Mouse (Mus musculus): ENCODE data around the gene AL731706.2. TPM values are rescaled to one million over a fixed set of nuclear protein-coding genes. Genes with fewer than 3 reads are reported as not detected.
"Not testable (repeated sequence)": the region's sequence is repeated elsewhere in the genome, so short reads cannot be mapped to it uniquely, and the experiment has no call there.

Gene AL731706.2
- polyA plus RNA-seq, 1 experiment from 2014 or later = 24.9 TPM

GRCm38 (mm10) chr2:136891068-136891950, 5.8 kb upstream of the AL731706.2 start, which contains the start of the genes Slx4ip, AL731706.1 and Mkks:
TSS of gene Slx4ip (plus strand) at chr2:136891218.
TSS of gene AL731706.1 (minus strand) at chr2:136891389.
TSS of gene Mkks (minus strand) at chr2:136891389.
- 0 out of 2 replicates have a peak, but pooled peaks cover 2% of the 10 kb centered on the region for H3K36me3 ChIP-seq (replicated peaks)
- peak; percentile 98 for DNase-seq (ENCODE audit: low spot score)
- peaks cover 8% of the 10 kb centered on the region; the same call in 1 of the 2 replicates for H3K4me1 ChIP-seq
- H3K9me3 ChIP-seq = no peaks in the 10 kb centered on the region
- peak within 1 kb of the TSS; percentile 82 for H3K4me3 ChIP-seq
- H3K27ac ChIP-seq (replicated peaks) = peak within 1 kb of the TSS; percentile 93
- H3K27me3 ChIP-seq (replicated peaks; ENCODE audit: low read depth, poor library complexity, severe bottlenecking) = no peaks in the 10 kb centered on the region
- under 1% methylated on average over 49 of the region's 49 CpGs for WGBS

GRCm38 (mm10) chr2:136890716-136891067, 5.2 kb upstream of the AL731706.2 start:
- Histone ChIP-seq H3K27ac (replicated peaks) (peak overlapping the region; percentile 93), H3K4me3 (peak overlapping the region; percentile 82)
- H3K9me3 ChIP-seq; H3K36me3 ChIP-seq (replicated peaks); DNase-seq (ENCODE audit: low spot score); H3K4me1 ChIP-seq; H3K27me3 ChIP-seq (replicated peaks; ENCODE audit: low read depth, poor library complexity, severe bottlenecking): not testable (repeated sequence)
- 6% methylated on average over 15 of the region's 15 CpGs for WGBS

- no peaks in the 10 kb centered on the region for H3K27me3 ChIP-seq (replicated peaks; ENCODE audit: low read depth, poor library complexity, severe bottlenecking)
- H3K4me1 ChIP-seq = no peaks in the 10 kb centered on the region
- no peak for DNase-seq (ENCODE audit: low spot score)
- H3K27ac ChIP-seq (replicated peaks) = no peak overlapping the region
- no peaks in the 10 kb centered on the region for H3K9me3 ChIP-seq
- H3K4me3 ChIP-seq = no peak overlapping the region
- 76% methylated on average over 4 of the region's 4 CpGs for WGBS
- peaks cover 37% of the 10 kb centered on the region for H3K36me3 ChIP-seq (replicated peaks)
These were observed 1.4 kb upstream of the AL731706.2 start for GRCm38 (mm10) chr2:136886846-136887245.

GRCm38 (mm10) chr2:136854543-136855388, 30.7 kb downstream of the AL731706.2 start:
- no peaks in the 10 kb centered on the region for H3K27me3 ChIP-seq (replicated peaks; ENCODE audit: low read depth, poor library complexity, severe bottlenecking)
- H3K4me1 ChIP-seq = peaks cover 18% of the 10 kb centered on the region
- peak; percentile 9 for DNase-seq (ENCODE audit: low spot score)
- WGBS = 28% methylated on average over 5 of the region's 5 CpGs
- 0 out of 2 replicates have a peak overlapping the region, but pooled peaks have one; percentile 35 for H3K27ac ChIP-seq (replicated peaks)
- H3K9me3 ChIP-seq = no peaks in the 10 kb centered on the region
- H3K4me3 ChIP-seq = no peak overlapping the region
- no peaks in the 10 kb centered on the region for H3K36me3 ChIP-seq (replicated peaks)

DNA sequence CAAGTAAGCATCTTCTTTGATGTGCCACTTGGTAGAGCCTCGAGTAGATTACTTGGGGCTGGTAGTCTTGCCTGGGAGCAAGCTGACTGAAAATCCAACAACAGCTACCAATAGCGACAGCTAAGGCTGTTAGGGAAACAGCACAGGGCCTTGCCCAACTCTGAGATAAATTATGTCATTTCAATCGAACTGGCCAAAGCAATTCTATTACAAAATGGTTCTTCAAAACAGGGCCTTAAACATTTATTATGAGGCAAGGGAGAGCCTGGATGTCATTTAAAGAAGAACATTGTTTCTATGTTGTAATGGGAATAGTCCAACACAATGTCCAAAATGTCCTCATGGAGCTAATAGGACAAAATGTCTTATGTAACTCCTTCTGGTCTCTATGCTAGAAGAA, 35.1 kb downstream of the AL731706.2 start:
- 74% methylated on average over 3 of the region's 3 CpGs for WGBS
- Histone ChIP-seq H3K4me3 (no peak overlapping the region), H3K36me3 (replicated peaks) (no peaks in the 10 kb centered on the region), H3K9me3 (no peaks in the 10 kb centered on the region), H3K27ac (replicated peaks) (no peak overlapping the region), H3K4me1 (peaks cover 15% of the 10 kb centered on the region), H3K27me3 (replicated peaks; ENCODE audit: low read depth, poor library complexity, severe bottlenecking) (no peaks in the 10 kb centered on the region)
- no peak for DNase-seq (ENCODE audit: low spot score)

- Histone ChIP-seq H3K27me3 (replicated peaks; ENCODE audit: low read depth, poor library complexity, severe bottlenecking) (no peaks in the 10 kb centered on the region), H3K4me1 (peaks cover under 1% of the 10 kb centered on the region; the same call in 1 of the 2 replicates), H3K27ac (replicated peaks) (no peak overlapping the region), H3K9me3 (no peaks in the 10 kb centered on the region), H3K4me3 (no peak overlapping the region), H3K36me3 (replicated peaks) (no peaks in the 10 kb centered on the region)
- WGBS = 63% methylated on average over 1 of the region's 1 CpGs
- DNase-seq (ENCODE audit: low spot score) = no peak
These were observed 47.5 kb downstream of the AL731706.2 start for GRCm38 (mm10) chr2:136837994-136838393.

GRCm38 (mm10) chr2:136835882-136836281, 49.6 kb downstream of the AL731706.2 start:
- Histone ChIP-seq H3K9me3 (no peaks in the 10 kb centered on the region), H3K4me1 (peaks cover 5% of the 10 kb centered on the region; the same call in 1 of the 2 replicates), H3K27ac (replicated peaks) (no peak overlapping the region), H3K36me3 (replicated peaks) (no peaks in the 10 kb centered on the region), H3K27me3 (replicated peaks; ENCODE audit: low read depth, poor library complexity, severe bottlenecking) (no peaks in the 10 kb centered on the region), H3K4me3 (no peak overlapping the region)
- 60% methylated on average over 3 of the region's 3 CpGs for whole genome bisulfite sequencing
- no peak for DNase-seq (ENCODE audit: low spot score)

Other genes starting within 250 kb of the AL731706.2 start
- 12.5 and 14.7 TPM in 2 replicates for gene Snap25, start 172.2 kb downstream of the AL731706.2 start, polyA plus RNA-seq (2016; fragmentation: Nextera tagmentation; extraction: Ambion mirVana)
- 7.3 and 8.4 TPM in 2 replicates for gene Slx4ip, start 5.5 kb upstream of the AL731706.2 start, polyA plus RNA-seq (2016; fragmentation: Nextera tagmentation; extraction: Ambion mirVana)
- 23.5 and 27.6 TPM in 2 replicates for gene AL731706.1, start 5.7 kb upstream of the AL731706.2 start, polyA plus RNA-seq (2016; fragmentation: Nextera tagmentation; extraction: Ambion mirVana)
- gene Mkks, start 5.7 kb upstream of the AL731706.2 start, polyA plus RNA-seq (2016; fragmentation: Nextera tagmentation; extraction: Ambion mirVana) = 15.5 TPM in 2 replicates
- gene Jag1, start 231.0 kb upstream of the AL731706.2 start, polyA plus RNA-seq (2016; fragmentation: Nextera tagmentation; extraction: Ambion mirVana) = 18.4 and 22.2 TPM in 2 replicates